Mouse (Mus musculus): ENCODE data around the gene Cdc14a. TPM values are rescaled to one million over a fixed set of nuclear protein-coding genes. Genes with fewer than 3 reads are reported as not detected.

Cdc14a gene
- 3.5 and 5.4 TPM in 2 replicates for polyA plus RNA-seq (2015; fragmentation: Nextera tagmentation; extraction: Ambion mirVana)

DNA sequence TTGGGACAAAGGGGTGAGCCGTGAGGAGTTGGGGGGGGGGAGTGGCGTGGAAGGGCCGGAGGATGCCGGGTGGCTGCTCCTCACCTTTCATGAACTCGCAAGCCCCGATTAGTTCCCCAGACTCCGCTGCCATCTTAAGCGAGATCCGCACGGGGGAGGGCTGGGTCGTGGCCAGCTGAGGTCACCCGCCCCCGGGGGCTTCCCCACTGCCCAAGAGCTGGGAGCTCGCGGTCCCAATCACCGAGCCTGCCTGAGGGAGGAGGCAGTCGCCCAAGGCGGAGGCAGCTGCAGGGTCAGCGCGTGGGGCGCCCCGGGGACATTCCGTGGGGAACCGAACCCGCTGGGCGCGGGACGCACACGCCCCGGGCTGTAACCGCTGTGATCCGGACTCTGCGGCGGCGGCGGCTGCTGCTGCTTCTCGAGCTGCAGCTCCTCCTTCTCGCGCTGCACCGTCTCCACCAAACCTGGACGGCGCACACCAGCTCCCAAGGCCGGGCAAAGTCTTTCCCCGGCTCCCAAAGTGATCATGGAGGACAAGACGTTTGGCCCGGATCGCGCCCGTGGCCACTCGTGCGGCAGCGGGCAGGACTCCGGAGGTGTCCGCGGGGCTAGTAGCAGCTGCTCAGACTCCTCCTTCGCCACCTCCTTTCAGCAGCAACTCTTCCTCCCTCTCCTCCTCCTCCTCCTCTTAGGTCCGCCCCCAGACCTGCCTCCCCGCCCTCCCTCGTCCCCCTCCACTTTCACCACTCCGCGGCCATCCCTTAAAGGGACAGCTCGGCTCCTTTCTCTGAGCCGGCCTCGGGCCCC lies at the start of gene Cdc14a:
TSS of gene Cdc14a (minus strand) at position 680 of the 807 bp plus-strand sequence.
- under 1% methylated on average over 61 of the region's 64 CpGs for WGBS
- no peaks in the 10 kb centered on the region for H3K9me3 ChIP-seq (replicated peaks)
- peak within 1 kb of the TSS; percentile 87 for H3K27ac ChIP-seq (replicated peaks)
- peak within 1 kb of the TSS; percentile 81 for H3K4me2 ChIP-seq
- H3K36me3 ChIP-seq = no peaks in the 10 kb centered on the region
- no peaks in the 10 kb centered on the region for H3K27me3 ChIP-seq (replicated peaks)
- H3K9ac ChIP-seq (replicated peaks) = peak within 1 kb of the TSS; percentile 84
- H3K4me1 ChIP-seq = peaks cover 19% of the 10 kb centered on the region
- H3K4me3 ChIP-seq (replicated peaks) = peak within 1 kb of the TSS; percentile 94
- ATAC-seq (ENCODE audit: low FRiP score) = peak; percentile 90

DNA sequence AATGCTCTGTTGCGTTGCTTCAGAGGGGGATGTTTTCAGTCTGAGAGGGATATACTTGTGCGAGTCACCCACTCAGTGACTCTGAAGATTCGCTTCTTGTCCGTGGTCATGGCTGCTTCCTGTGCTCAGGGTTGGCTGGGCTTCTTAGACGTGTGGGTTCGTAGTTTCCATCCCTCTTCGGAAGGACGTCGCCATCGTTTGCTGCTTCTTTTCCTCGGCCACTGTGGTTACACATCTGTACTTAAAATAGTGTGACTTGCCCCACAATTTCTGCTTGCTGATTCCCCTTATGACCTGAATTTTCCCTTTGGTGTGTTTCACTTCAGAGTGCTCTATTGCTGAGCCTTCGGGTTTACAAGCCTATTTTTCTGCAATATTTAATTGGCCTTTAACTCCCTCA lies 41.9 kb upstream of the Cdc14a start:
- 91% methylated on average over 12 of the region's 12 CpGs for WGBS
- ATAC-seq (ENCODE audit: low FRiP score) = no peak
- no peak overlapping the region for H3K4me3 ChIP-seq (replicated peaks)
- no peaks in the 10 kb centered on the region for H3K4me1 ChIP-seq
- no peak overlapping the region for H3K9ac ChIP-seq (replicated peaks)
- H3K4me2 ChIP-seq = no peak overlapping the region
- no peaks in the 10 kb centered on the region for H3K9me3 ChIP-seq (replicated peaks)
- H3K36me3 ChIP-seq = no peaks in the 10 kb centered on the region
- no peaks in the 10 kb centered on the region for H3K27me3 ChIP-seq (replicated peaks)
- no peak overlapping the region for H3K27ac ChIP-seq (replicated peaks)

DNA sequence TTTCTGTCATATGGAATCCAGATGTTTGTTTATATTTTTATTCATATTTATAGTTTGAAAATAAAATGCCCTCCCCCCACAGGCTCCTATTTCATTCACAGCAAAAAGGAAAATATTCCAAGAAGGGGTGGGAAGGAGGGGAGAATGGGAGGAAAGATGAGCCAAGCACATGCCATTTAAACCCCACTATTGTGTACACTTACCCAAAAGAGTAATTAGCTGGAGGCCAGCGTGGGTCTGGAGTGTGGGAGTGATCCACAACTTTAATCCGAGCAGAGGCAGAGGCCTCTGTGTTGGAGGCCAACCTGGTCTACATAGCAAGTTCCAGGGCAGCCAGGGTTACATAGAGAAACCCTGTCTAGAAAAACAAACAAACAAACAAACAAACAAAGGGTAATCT lies 40.5 kb upstream of the Cdc14a start:
- no peaks in the 10 kb centered on the region for H3K36me3 ChIP-seq
- WGBS = 51% methylated on average over 2 of the region's 2 CpGs
- no peak overlapping the region for H3K9ac ChIP-seq (replicated peaks)
- no peak overlapping the region for H3K4me2 ChIP-seq
- H3K4me3 ChIP-seq (replicated peaks) = no peak overlapping the region
- H3K4me1 ChIP-seq = no peaks in the 10 kb centered on the region
- H3K9me3 ChIP-seq (replicated peaks) = no peaks in the 10 kb centered on the region
- ATAC-seq (ENCODE audit: low FRiP score) = no peak
- no peak overlapping the region for H3K27ac ChIP-seq (replicated peaks)
- no peaks in the 10 kb centered on the region for H3K27me3 ChIP-seq (replicated peaks)

DNA sequence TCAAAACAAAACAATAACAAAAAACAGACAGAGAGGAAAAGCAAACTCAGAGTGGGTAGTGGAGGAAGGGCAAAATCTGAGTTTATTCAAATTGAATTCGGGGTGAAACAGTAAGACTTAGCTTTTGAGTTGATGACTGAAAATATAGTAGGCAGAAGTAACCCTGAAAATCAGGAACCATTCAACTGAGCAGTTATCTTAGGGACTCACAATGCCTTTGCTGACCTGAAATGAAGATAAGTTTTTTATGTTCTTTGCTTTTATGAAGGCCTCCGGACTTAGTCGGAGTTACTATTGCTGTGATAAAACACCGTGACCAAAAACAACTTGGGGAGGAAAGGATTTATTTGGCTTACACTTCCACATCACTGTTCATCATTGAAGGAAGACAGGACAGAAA lies 37.2 kb upstream of the Cdc14a start:
- Histone ChIP-seq H3K9me3 (replicated peaks) (no peaks in the 10 kb centered on the region), H3K4me2 (no peak overlapping the region), H3K4me1 (no peaks in the 10 kb centered on the region), H3K36me3 (no peaks in the 10 kb centered on the region), H3K27ac (replicated peaks) (no peak overlapping the region), H3K9ac (replicated peaks) (no peak overlapping the region), H3K4me3 (replicated peaks) (no peak overlapping the region), H3K27me3 (replicated peaks) (no peaks in the 10 kb centered on the region)
- 68% methylated on average over 4 of the region's 4 CpGs for WGBS
- ATAC-seq (ENCODE audit: low FRiP score) = no peak

DNA sequence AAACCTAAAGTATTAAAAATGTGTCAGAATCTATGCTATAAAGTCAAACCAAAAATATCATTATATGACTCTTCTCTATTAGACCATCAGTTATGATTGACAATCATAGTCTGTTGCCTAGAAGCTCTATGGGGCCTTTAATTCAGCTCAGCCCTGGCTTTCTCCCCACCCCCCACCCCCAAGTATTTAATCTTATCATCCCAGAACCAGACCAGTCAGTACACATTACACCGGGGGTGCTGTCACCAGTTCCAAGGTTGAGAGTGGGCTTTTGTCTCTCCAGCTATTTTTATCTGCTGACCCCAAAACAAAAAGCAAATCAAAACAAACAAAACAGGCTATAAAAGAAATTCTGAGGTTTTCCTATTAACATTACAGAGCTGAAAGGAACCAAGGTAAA lies 30.7 kb upstream of the Cdc14a start:
- 88% methylated on average over 1 of the region's 1 CpGs for WGBS
- no peak overlapping the region for H3K4me2 ChIP-seq
- H3K9me3 ChIP-seq (replicated peaks) = peaks cover 4% of the 10 kb centered on the region
- no peak overlapping the region for H3K4me3 ChIP-seq (replicated peaks)
- H3K9ac ChIP-seq (replicated peaks) = no peak overlapping the region
- H3K4me1 ChIP-seq = no peaks in the 10 kb centered on the region
- no peak overlapping the region for H3K27ac ChIP-seq (replicated peaks)
- ATAC-seq (ENCODE audit: low FRiP score) = no peak
- no peaks in the 10 kb centered on the region for H3K36me3 ChIP-seq
- no peaks in the 10 kb centered on the region for H3K27me3 ChIP-seq (replicated peaks)

DNA sequence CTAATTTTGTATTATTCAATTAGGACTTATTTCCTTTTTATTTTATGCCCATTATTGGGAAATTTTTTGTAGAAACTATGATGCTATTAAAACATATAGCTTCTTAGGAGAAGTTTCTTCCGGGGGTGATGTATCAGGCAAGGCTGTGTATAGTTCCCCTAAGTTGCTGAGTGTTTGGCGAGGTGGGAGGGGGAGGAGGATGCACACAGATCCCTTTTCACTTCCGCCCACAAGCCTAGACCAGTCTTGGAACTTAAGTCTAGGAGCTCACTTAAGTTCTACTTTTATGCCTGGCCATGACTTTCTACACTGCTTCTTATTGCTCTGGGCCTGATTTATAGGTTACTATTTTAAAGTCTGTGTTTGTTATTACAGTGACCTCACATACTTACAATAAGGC lies 26.9 kb upstream of the Cdc14a start:
- Histone ChIP-seq H3K9ac (replicated peaks) (no peak overlapping the region), H3K4me1 (no peaks in the 10 kb centered on the region)

DNA sequence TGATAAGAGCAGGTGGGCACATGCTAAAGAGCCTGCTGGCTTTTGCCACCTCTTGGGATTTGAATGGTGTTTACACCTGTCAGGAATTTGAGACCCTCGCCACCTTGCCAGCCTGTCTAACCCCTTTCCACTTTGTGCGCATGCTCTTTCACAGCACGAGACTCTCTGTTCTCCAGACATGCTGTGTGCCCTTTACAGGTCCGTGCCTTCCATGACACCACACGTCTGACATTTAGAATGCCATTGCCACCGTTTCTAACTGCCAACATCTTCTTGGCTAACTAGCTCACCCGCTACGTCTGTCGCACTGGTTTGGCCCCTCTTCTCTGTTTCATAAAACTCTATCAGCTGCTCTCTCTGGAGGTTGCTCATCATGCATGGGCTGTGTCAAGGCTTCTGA lies 20.5 kb upstream of the Cdc14a start:
- ATAC-seq (ENCODE audit: low FRiP score) = no peak
- 81% methylated on average over 9 of the region's 9 CpGs for WGBS
- Histone ChIP-seq H3K36me3 (no peaks in the 10 kb centered on the region), H3K9ac (replicated peaks) (no peak overlapping the region), H3K4me1 (no peaks in the 10 kb centered on the region), H3K9me3 (replicated peaks) (no peaks in the 10 kb centered on the region), H3K27ac (replicated peaks) (no peak overlapping the region), H3K4me3 (replicated peaks) (no peak overlapping the region), H3K27me3 (replicated peaks) (no peaks in the 10 kb centered on the region), H3K4me2 (no peak overlapping the region)

More for the DNA sequence above, 26.9 kb upstream of the Cdc14a start:
- Histone ChIP-seq H3K4me3 (replicated peaks) (no peak overlapping the region), H3K36me3 (no peaks in the 10 kb centered on the region), H3K4me2 (no peak overlapping the region), H3K9me3 (replicated peaks) (peaks cover 4% of the 10 kb centered on the region), H3K27ac (replicated peaks) (no peak overlapping the region), H3K27me3 (replicated peaks) (no peaks in the 10 kb centered on the region)
- 86% methylated on average over 3 of the region's 3 CpGs for WGBS
- no peak for ATAC-seq (ENCODE audit: low FRiP score)

- H3K4me2 ChIP-seq = no peak overlapping the region
- no peak for ATAC-seq (ENCODE audit: low FRiP score)
- H3K9ac ChIP-seq (replicated peaks) = no peak overlapping the region
- no peaks in the 10 kb centered on the region for H3K36me3 ChIP-seq
- H3K27ac ChIP-seq (replicated peaks) = no peak overlapping the region
- H3K9me3 ChIP-seq (replicated peaks) = no peaks in the 10 kb centered on the region
- no peaks in the 10 kb centered on the region for H3K27me3 ChIP-seq (replicated peaks)
- H3K4me1 ChIP-seq = no peaks in the 10 kb centered on the region
- 86% methylated on average over 1 of the region's 1 CpGs for WGBS
- no peak overlapping the region for H3K4me3 ChIP-seq (replicated peaks)
Observed at GRCm38 (mm10) chr3:116442788-116443187, 19.0 kb upstream of the Cdc14a start.

DNA sequence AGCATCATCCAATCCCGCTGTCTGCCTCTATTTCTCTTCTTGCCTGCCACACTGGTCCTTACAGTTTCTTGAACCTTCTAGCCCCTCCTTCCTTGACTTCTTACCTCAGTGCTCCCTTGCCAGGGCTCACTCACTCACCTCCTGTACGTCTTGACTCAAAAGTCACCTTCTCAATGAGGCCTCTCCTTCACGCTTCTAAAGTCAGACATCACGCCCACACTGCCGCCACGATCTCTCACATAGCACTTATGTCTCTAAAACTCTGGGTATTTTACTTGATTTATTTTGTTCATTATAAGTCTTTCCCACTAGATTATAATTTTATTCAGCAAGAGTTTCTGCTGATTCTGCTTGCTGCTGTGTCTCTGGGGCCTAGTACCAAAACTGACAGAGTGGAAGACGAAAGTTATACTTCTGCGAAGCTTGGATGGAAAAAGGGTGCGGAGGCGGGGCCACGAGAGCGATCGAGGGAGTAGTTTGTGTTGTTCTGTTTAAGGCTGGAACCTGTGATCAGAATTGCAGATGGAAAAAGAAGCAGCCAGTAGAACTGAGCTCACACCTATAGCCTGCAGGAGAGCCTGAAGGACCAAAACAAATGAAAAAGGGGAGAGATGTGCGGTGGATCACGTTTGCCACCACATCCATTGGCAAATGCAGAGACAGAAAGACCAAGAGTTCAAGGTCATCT lies 17.8 kb upstream of the Cdc14a start:
- no peak overlapping the region for H3K4me3 ChIP-seq (replicated peaks)
- no peak for ATAC-seq (ENCODE audit: low FRiP score)
- no peaks in the 10 kb centered on the region for H3K36me3 ChIP-seq
- WGBS = 92% methylated on average over 15 of the region's 15 CpGs
- no peaks in the 10 kb centered on the region for H3K4me1 ChIP-seq
- no peak overlapping the region for H3K9ac ChIP-seq (replicated peaks)
- no peaks in the 10 kb centered on the region for H3K27me3 ChIP-seq (replicated peaks)
- H3K4me2 ChIP-seq = no peak overlapping the region
- no peaks in the 10 kb centered on the region for H3K9me3 ChIP-seq (replicated peaks)
- no peak overlapping the region for H3K27ac ChIP-seq (replicated peaks)

- no peak for ATAC-seq (ENCODE audit: low FRiP score)
- no peaks in the 10 kb centered on the region for H3K4me1 ChIP-seq
- H3K36me3 ChIP-seq = no peaks in the 10 kb centered on the region
- H3K4me2 ChIP-seq = no peak overlapping the region
- 77% methylated on average over 8 of the region's 8 CpGs for WGBS
- H3K27ac ChIP-seq (replicated peaks) = no peak overlapping the region
- no peaks in the 10 kb centered on the region for H3K9me3 ChIP-seq (replicated peaks)
- no peak overlapping the region for H3K4me3 ChIP-seq (replicated peaks)
- H3K9ac ChIP-seq (replicated peaks) = no peak overlapping the region
- H3K27me3 ChIP-seq (replicated peaks) = no peaks in the 10 kb centered on the region
Observed at GRCm38 (mm10) chr3:116440066-116440997, 16.5 kb upstream of the Cdc14a start.

- Histone ChIP-seq H3K27ac (replicated peaks) (no peak overlapping the region), H3K27me3 (replicated peaks) (no peaks in the 10 kb centered on the region), H3K9ac (replicated peaks) (no peak overlapping the region), H3K36me3 (no peaks in the 10 kb centered on the region), H3K4me3 (replicated peaks) (no peak overlapping the region), H3K4me1 (no peaks in the 10 kb centered on the region), H3K9me3 (replicated peaks) (no peaks in the 10 kb centered on the region), H3K4me2 (no peak overlapping the region)
- ATAC-seq (ENCODE audit: low FRiP score) = no peak
- WGBS = 83% methylated on average over 9 of the region's 9 CpGs
Observed at GRCm38 (mm10) chr3:116436811-116437601, 13.2 kb upstream of the Cdc14a start.
